In genomic region chr11:103222718-103223117, GRCm38 (mm10) we compare ENCODE assay signal across 10 mouse cellular contexts. TPM values are rescaled to one million over a fixed set of nuclear protein-coding genes. Genes with fewer than 3 reads are reported as not detected.
"Had no signal": no experiment of that assay in that cellular context is flagged by ENCODE, and none has a peak within 500 bp of the region (broad histone marks: within the 10 kb centered on the region; RNA-seq: fewer than 3 reads in every experiment).

No protein-coding gene starts in this region.

RNA-seq across cellular contexts. Expression of gene Spata32, which starts 4.5 kb away (rescaled TPM):
- total RNA-seq: neutrophil, adult 5-6 weeks had no signal
- polyA plus RNA-seq: small intestine, adult 2 months; spleen, adult 2 months; stomach, embryonic 14.5 days; stomach, embryonic 15.5 days; stomach, embryonic 16.5 days; stomach, postnatal 0 days; thymus, adult 2 months; thymus, postnatal 0 days; urinary bladder, adult 2 months had no signal

RNA-seq across cellular contexts. Expression of gene 1700023F06Rik, which starts 14.4 kb away (rescaled TPM):
- total RNA-seq: neutrophil, adult 5-6 weeks had no signal
- polyA plus RNA-seq: spleen, adult 2 months had no signal
